Mouse (Mus musculus): ENCODE measurements around the gene Has1. TPM values are rescaled to one million over a fixed set of nuclear protein-coding genes. Genes with fewer than 3 reads are reported as not detected.

The Has1 gene
- polyA plus RNA-seq (2012; fragmentation: generic; extraction: Trizol), result under 1 TPM; 0.23 to 0.63 TPM

GRCm38 (mm10) chr17:17855064-17855838 lies at the start of gene Has1:
Has1 (minus strand) TSS chr17:17855205.

DNA sequence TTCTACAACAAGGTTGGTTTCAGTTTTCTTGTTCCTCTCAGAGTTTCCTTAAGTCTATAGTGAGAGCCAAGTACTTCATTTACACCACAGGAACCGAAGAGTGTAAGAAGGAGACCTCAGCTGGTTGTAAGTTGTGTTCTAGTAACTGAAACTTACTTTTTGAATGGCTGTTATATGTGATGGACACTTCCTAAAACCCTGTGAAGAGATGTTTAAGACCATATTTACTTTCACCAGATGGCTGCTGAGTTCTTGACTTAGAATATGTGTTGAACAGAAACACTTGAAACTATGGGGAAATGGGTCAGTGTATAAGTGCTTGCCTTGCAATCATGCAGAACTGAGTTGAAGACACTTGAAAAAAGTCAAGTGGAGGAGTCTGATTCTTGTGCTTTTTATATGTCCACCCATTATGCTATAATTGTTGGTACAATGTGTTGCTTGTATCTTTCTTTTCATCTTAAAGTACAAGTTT lies 32.8 kb upstream of the Has1 start, which contains the start of the genes Fpr2 and Fpr3:
Gene Fpr2 (plus strand): TSS at position 51 of the 475 bp plus-strand sequence.
Gene Fpr3 (plus strand): TSS at position 79 of the 475 bp plus-strand sequence.

DNA sequence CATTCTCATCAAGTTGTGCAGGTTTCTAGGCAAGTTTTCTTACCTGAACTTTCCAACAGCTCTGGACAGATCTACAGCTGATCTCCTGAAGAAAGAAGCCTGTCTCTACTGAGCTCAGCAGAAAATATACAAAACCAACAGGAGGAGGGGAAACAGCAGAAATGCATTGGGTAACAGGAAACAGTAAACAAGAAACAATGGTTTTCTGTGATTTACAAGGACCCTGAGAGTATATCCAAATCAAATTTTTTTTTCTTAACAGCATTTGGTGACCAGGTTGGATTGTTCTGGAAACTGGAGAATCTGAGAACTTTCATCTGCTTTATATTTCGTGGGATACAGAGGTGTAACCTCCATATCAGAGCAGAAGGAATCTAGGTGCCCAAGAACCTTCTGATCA lies 28.8 kb upstream of the Has1 start, which contains the start of gene Fpr1:
Gene Fpr1 (minus strand): TSS at position 101 of the 400 bp plus-strand sequence.

GRCm38 (mm10) chr17:17826751-17827657 lies 28.0 kb downstream of the Has1 start, which contains the start of gene Spaca6:
Spaca6 (plus strand) TSS chr17:17827158.

Other genes with a start within 250 kb of the Has1 start
- gene Lnpep, start 230.2 kb downstream of the Has1 start, polyA plus RNA-seq (2012; fragmentation: generic; extraction: Trizol), result 1 to 10 TPM in 1 of 2 experiments, under 1 TPM in 1; 0.26 to 4.4 TPM
- not detected for gene Vmn2r90, start 151.5 kb downstream of the Has1 start, polyA plus RNA-seq (2012; fragmentation: generic; extraction: Trizol)
- 10 to 100 TPM in 1 of 2 experiments, 1 to 10 TPM in 1; 3.7 to 19.9 TPM for gene Spaca6, start 28.0 kb downstream of the Has1 start, polyA plus RNA-seq (2012; fragmentation: generic; extraction: Trizol)
- gene Fpr1, start 28.7 kb upstream of the Has1 start, polyA plus RNA-seq (2012; fragmentation: generic; extraction: Trizol), result under 1 TPM in 1 of 2 experiments, not detected in 1; 0.18 TPM
- not detected for gene Fpr2, start 32.6 kb upstream of the Has1 start, polyA plus RNA-seq (2012; fragmentation: generic; extraction: Trizol)
- gene Fpr3, start 32.6 kb upstream of the Has1 start, polyA plus RNA-seq (2012; fragmentation: generic; extraction: Trizol), result not detected
- gene Fpr-rs4, start 166.5 kb upstream of the Has1 start, polyA plus RNA-seq (2012; fragmentation: generic; extraction: Trizol), result not detected
- gene Vmn2r124, start 194.2 kb upstream of the Has1 start, polyA plus RNA-seq (2012; fragmentation: generic; extraction: Trizol), result not detected
- gene Vmn2r91, start 229.8 kb upstream of the Has1 start, polyA plus RNA-seq (2012; fragmentation: generic; extraction: Trizol), result not detected

All from C3H10T1/2 (cell line).